Mouse (Mus musculus) bone marrow, adult 2 months (tissue): ENCODE measurements around the gene Wfdc18.

Experiments used
- CTCF ChIP-seq: fragments of 200-500 bp; IDR thresholded peaks from 2 replicates; pipeline ENCODE4 v1.5.1; 2011; ENCODE audit warnings: low read length, control low read depth; ENCODE audit not compliant: control insufficient read depth, insufficient read depth
- POLR2A ChIP-seq: fragments of 200-500 bp; IDR thresholded peaks from 2 replicates; pipeline ENCODE4 v1.6.1; 2011; ENCODE audit warnings: low read depth, mild to moderate bottlenecking, control low read depth, low read length, borderline replicate concordance; ENCODE audit not compliant: control insufficient read depth

DNA sequence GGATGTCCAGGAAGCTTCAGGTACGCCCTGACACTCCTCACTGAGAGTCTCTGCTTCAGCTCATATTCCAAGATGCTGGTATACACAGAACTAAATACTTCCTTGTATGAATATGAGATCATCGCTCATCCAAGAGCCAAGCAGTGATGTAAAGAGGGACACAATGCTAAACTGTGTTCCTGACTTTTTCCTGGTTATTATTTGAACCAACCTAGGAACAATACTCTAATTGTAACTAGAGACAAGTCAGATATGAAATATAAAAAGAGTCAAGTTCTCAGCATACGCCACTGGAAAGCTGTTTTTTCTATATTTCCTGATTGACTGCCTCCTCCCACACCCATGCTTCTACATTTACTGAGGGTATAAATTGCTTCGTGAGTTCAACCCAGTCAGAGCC lies at the start of gene Wfdc18:
- TF ChIP-seq POLR2A: no peak
- TF ChIP-seq CTCF: no peak
